ENCODE assay signal across 10 mouse cellular contexts in the genomic region with DNA sequence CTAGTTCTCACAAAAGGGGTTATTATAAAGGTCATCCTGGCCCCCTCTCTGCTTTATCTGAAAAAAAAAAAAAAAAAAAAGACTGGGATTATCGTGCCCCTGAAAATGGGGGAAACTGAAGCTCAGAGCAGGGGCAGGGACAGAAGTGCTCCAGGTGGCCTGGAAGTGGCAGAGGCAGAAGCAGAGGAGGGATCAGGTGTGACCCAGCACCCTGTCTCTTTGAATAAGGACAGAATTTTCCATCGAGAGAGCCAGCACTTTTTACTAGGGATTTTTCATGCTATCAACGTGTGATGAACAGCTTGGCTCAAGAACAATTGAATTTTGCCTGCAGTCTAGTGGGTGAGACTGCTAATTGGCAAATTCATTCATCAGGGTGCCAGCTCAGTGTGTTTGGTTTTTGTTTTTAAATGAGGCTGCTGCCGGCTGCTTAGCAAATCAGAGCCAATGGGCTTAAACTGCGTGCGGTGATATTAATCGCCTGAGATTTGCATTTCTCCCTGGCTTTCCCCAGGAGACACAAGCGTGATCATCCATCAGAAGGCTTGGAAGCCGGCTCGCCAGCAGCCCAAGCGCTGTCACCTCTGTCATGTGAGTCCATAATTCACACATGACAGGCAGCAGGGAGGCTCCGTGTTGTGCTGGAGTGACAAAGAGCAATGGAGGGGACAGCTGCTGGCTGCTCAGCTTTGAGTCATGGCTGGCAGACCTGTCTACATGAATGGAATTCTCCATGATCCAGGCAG. TPM values are rescaled to one million over a fixed set of nuclear protein-coding genes. Genes with fewer than 3 reads are reported as not detected.
DNase-seq lines count a peak whose midpoint lies in the region; ATAC-seq and TF ChIP-seq lines count a peak whose summit lies in the region.
"Had no signal": no experiment of that assay in that cellular context is flagged by ENCODE, and none has a peak within 500 bp of the region (broad histone marks: within the 10 kb centered on the region; RNA-seq: fewer than 3 reads in every experiment).

No protein-coding gene starts in this region.

- no peak overlapping the region for H3K27ac ChIP-seq in heart, embryonic 13.5 days (replicated peaks)
- H3K27ac ChIP-seq in heart, embryonic 12.5 days (ENCODE audit: poor library complexity, severe bottlenecking): no peak overlapping the region
- H3K27ac ChIP-seq in forebrain, embryonic 13.5 days: peak overlapping the region; percentile 98
- H3K27ac ChIP-seq in kidney, postnatal 0 days: no peak overlapping the region
- peak overlapping the region; percentile 78 for H3K27ac ChIP-seq in midbrain, embryonic 11.5 days (ENCODE audit: low read depth, low read length)
- H3K27ac ChIP-seq: embryonic facial prominence, embryonic 15.5 days; lung, embryonic 15.5 days had no signal

- H3K4me1 ChIP-seq in heart, embryonic 13.5 days: peaks cover 26% of the 10 kb centered on the region
- peaks cover 15% of the 10 kb centered on the region for H3K4me1 ChIP-seq in heart, embryonic 12.5 days (replicated peaks)
- peaks cover 50% of the 10 kb centered on the region for H3K4me1 ChIP-seq in forebrain, embryonic 13.5 days
- 0 out of 2 replicates have a peak, but pooled peaks cover 4% of the 10 kb centered on the region for H3K4me1 ChIP-seq in kidney, postnatal 0 days (replicated peaks; ENCODE audit: insufficient read depth, low read length)
- 0 out of 2 replicates have a peak, but pooled peaks cover 2% of the 10 kb centered on the region for H3K4me1 ChIP-seq in midbrain, embryonic 11.5 days (ENCODE audit: control insufficient read depth, insufficient read depth, low read length)

- H3K9me3 ChIP-seq in heart, embryonic 13.5 days: no peaks in the 10 kb centered on the region
- H3K9me3 ChIP-seq in heart, embryonic 12.5 days (replicated peaks): no peaks in the 10 kb centered on the region
- no peaks in the 10 kb centered on the region for H3K9me3 ChIP-seq in forebrain, embryonic 13.5 days (replicated peaks)
- H3K9me3 ChIP-seq in kidney, postnatal 0 days (replicated peaks; ENCODE audit: low read length): no peaks in the 10 kb centered on the region
- H3K9me3 ChIP-seq in midbrain, embryonic 11.5 days (ENCODE audit: control insufficient read depth, low read length): no peaks in the 10 kb centered on the region
- H3K9me3 ChIP-seq: embryonic facial prominence, embryonic 15.5 days; lung, embryonic 15.5 days had no signal

- 56% methylated on average over 12 of the region's 12 CpGs for WGBS in heart, embryonic 13.5 days
- 53% methylated on average over 12 of the region's 12 CpGs for WGBS in heart, embryonic 12.5 days
- WGBS in forebrain, embryonic 13.5 days: 9% methylated on average over 12 of the region's 12 CpGs
- WGBS in kidney, postnatal 0 days: 23% methylated on average over 12 of the region's 12 CpGs
- WGBS in midbrain, embryonic 11.5 days: 64% methylated on average over 12 of the region's 12 CpGs

- H3K9ac ChIP-seq in heart, embryonic 13.5 days: peak overlapping the region; percentile 28; the same call in 1 of the 2 replicates
- no peak overlapping the region for H3K9ac ChIP-seq in heart, embryonic 12.5 days
- peak overlapping the region; percentile 56 for H3K9ac ChIP-seq in forebrain, embryonic 13.5 days
- no peak overlapping the region for H3K9ac ChIP-seq in kidney, postnatal 0 days (ENCODE audit: low read depth, low read length)
- peak overlapping the region; percentile 27; the same call in 1 of the 2 replicates for H3K9ac ChIP-seq in midbrain, embryonic 11.5 days (ENCODE audit: low read length)
- H3K9ac ChIP-seq: embryonic facial prominence, embryonic 15.5 days; lung, embryonic 15.5 days had no signal

- DNase-seq in kidney, postnatal 0 days (ENCODE audit: low spot score): peak; percentile 54
- peak; percentile 82 for DNase-seq in midbrain, embryonic 11.5 days (ENCODE audit: low spot score, missing footprints)
- DNase-seq in lung, postnatal 10 days: no peak
- DNase-seq in T-cell, adult 2 months (ENCODE audit: low spot score): no peak
- DNase-seq in spleen, postnatal 4 days (ENCODE audit: low spot score in 2 of 2): no peak

- TF ChIP-seq CTCF in kidney, postnatal 0 days (IDR thresholded peaks at IDR 0.05; ENCODE audit: low read depth): no peak

- no peaks in the 10 kb centered on the region for H3K27me3 ChIP-seq in heart, embryonic 13.5 days (replicated peaks)
- no peaks in the 10 kb centered on the region for H3K27me3 ChIP-seq in heart, embryonic 12.5 days (replicated peaks)
- H3K27me3 ChIP-seq in forebrain, embryonic 13.5 days: no peaks in the 10 kb centered on the region
- no peaks in the 10 kb centered on the region for H3K27me3 ChIP-seq in kidney, postnatal 0 days (ENCODE audit: insufficient read depth, low read length)
- H3K27me3 ChIP-seq in midbrain, embryonic 11.5 days (ENCODE audit: control insufficient read depth, insufficient read depth, low read length): no peaks in the 10 kb centered on the region
- H3K27me3 ChIP-seq: embryonic facial prominence, embryonic 15.5 days; lung, embryonic 15.5 days had no signal

- ATAC-seq in heart, embryonic 13.5 days (ENCODE audit: extremely low read depth, insufficient number of reproducible peaks, low FRiP score, low TSS enrichment): no peak
- ATAC-seq in heart, embryonic 12.5 days (ENCODE audit: insufficient number of reproducible peaks, low FRiP score): no peak
- peak; percentile 89 for ATAC-seq in forebrain, embryonic 13.5 days
- peak; percentile 56; the same call in 1 of the 2 replicates for ATAC-seq in kidney, postnatal 0 days (replicated peaks; ENCODE audit: low FRiP score, low read depth)
- ATAC-seq in midbrain, embryonic 11.5 days (ENCODE audit: low FRiP score): peak; percentile 81

- no peaks in the 10 kb centered on the region for H3K36me3 ChIP-seq in heart, embryonic 13.5 days
- no peaks in the 10 kb centered on the region for H3K36me3 ChIP-seq in heart, embryonic 12.5 days
- no peaks in the 10 kb centered on the region for H3K36me3 ChIP-seq in forebrain, embryonic 13.5 days (ENCODE audit: poor library complexity, severe bottlenecking)
- H3K36me3 ChIP-seq in kidney, postnatal 0 days (ENCODE audit: insufficient read depth, low read length): no peaks in the 10 kb centered on the region
- H3K36me3 ChIP-seq in midbrain, embryonic 11.5 days (ENCODE audit: control insufficient read depth, insufficient read depth, low read length): no peaks in the 10 kb centered on the region
- H3K36me3 ChIP-seq: embryonic facial prominence, embryonic 15.5 days; lung, embryonic 15.5 days had no signal

- no peak overlapping the region for H3K4me3 ChIP-seq in heart, embryonic 13.5 days
- H3K4me3 ChIP-seq in heart, embryonic 12.5 days: no peak overlapping the region
- H3K4me3 ChIP-seq in forebrain, embryonic 13.5 days: no peak overlapping the region
- no peak overlapping the region for H3K4me3 ChIP-seq in kidney, postnatal 0 days (replicated peaks; ENCODE audit: low read depth, low read length)
- H3K4me3 ChIP-seq in midbrain, embryonic 11.5 days (ENCODE audit: low read depth, low read length): no peak overlapping the region
- H3K4me3 ChIP-seq: embryonic facial prominence, embryonic 15.5 days; lung, embryonic 15.5 days had no signal

- H3K4me2 ChIP-seq in heart, embryonic 13.5 days: no peak overlapping the region
- no peak overlapping the region for H3K4me2 ChIP-seq in heart, embryonic 12.5 days
- H3K4me2 ChIP-seq in forebrain, embryonic 13.5 days: peak overlapping the region; percentile 49
- 0 out of 2 replicates have a peak overlapping the region, but pooled peaks have one; percentile 30 for H3K4me2 ChIP-seq in kidney, postnatal 0 days (ENCODE audit: low read length)
- H3K4me2 ChIP-seq in midbrain, embryonic 11.5 days: no peak overlapping the region
- H3K4me2 ChIP-seq: embryonic facial prominence, embryonic 15.5 days; lung, embryonic 15.5 days had no signal

RNA-seq across cellular contexts. Expression of a gene that starts 40.4 kb away (rescaled TPM):
- polyA plus RNA-seq in heart, embryonic 13.5 days (2015; fragmentation: Nextera tagmentation; extraction: Ambion mirVana): 10.6 and 12.1 TPM in 2 replicates
- 13.4 and 16.4 TPM in 2 replicates for polyA plus RNA-seq in heart, embryonic 12.5 days (2016; fragmentation: Nextera tagmentation; extraction: Ambion mirVana)
- 8.2 and 8.3 TPM in 2 replicates for polyA plus RNA-seq in forebrain, embryonic 13.5 days (2015; fragmentation: Nextera tagmentation; extraction: Ambion mirVana)
- polyA plus RNA-seq in kidney, postnatal 0 days (2015; fragmentation: Nextera tagmentation; extraction: Ambion mirVana): 41.2 and 46.2 TPM in 2 replicates
- polyA plus RNA-seq in midbrain, embryonic 11.5 days (2014; fragmentation: Nextera tagmentation; extraction: Ambion mirVana): 2.3 and 3.6 TPM in 2 replicates

Comparison
In these comparisons a context has a peak if more than half of its experiments do, and no peak if none do; other contexts are left out.
1. H3K9ac ChIP-seq: peak in heart, embryonic 13.5 days (single experiment), forebrain, embryonic 13.5 days (single experiment) and midbrain, embryonic 11.5 days (single experiment); none in heart, embryonic 12.5 days (single experiment) and kidney, postnatal 0 days (single experiment).
2. ATAC-seq: peak in forebrain, embryonic 13.5 days (single experiment), kidney, postnatal 0 days (single experiment) and midbrain, embryonic 11.5 days (single experiment); none in heart, embryonic 13.5 days (single experiment) and heart, embryonic 12.5 days (single experiment).
3. H3K27ac ChIP-seq: peak in forebrain, embryonic 13.5 days (single experiment) and midbrain, embryonic 11.5 days (single experiment); none in heart, embryonic 13.5 days (single experiment), heart, embryonic 12.5 days (single experiment) and kidney, postnatal 0 days (single experiment).
4. H3K4me2 ChIP-seq: peak in forebrain, embryonic 13.5 days (single experiment) and kidney, postnatal 0 days (single experiment); none in heart, embryonic 13.5 days (single experiment), heart, embryonic 12.5 days (single experiment) and midbrain, embryonic 11.5 days (single experiment).
5. DNase-seq: peak in kidney, postnatal 0 days (single experiment) and midbrain, embryonic 11.5 days (single experiment); none in lung, postnatal 10 days (single experiment), T-cell, adult 2 months (single experiment) and spleen, postnatal 4 days (0 of 2).